Mouse (Mus musculus) limb, embryonic 12.5 days (tissue): ENCODE measurements around the gene Jmjd1c. TPM values are rescaled to one million over a fixed set of nuclear protein-coding genes. Genes with fewer than 3 reads are reported as not detected.
A peak's percentile ranks its signal among the peaks of the same experiment; 100 is the strongest.

Experiments
- ATAC-seq: fragments of 200-750 bp; cut with Nextera tagmentation; 2 replicates; pipeline ENCODE4 v1.8.0; 2017; ENCODE audit warnings: low read depth, moderate TSS enrichment; ENCODE audit not compliant: insufficient number of reproducible peaks, insufficient read depth, low FRiP score, low TSS enrichment
- H3K27ac ChIP-seq: fragments of 300-500 bp; sonication (generic); 2 replicates; pipeline ENCODE4 v1.5.1; 2016; ENCODE audit warnings: mild to moderate bottlenecking, moderate library complexity
- H3K27me3 ChIP-seq: fragments of 300-500 bp; sonication (generic); 2 replicates; pipeline ENCODE4 v1.6.1; 2016; ENCODE audit warnings: mild to moderate bottlenecking, moderate library complexity
- H3K36me3 ChIP-seq: fragments of 300-500 bp; sonication (generic); 2 replicates; pipeline ENCODE4 v1.6.1; 2016; ENCODE audit warnings: mild to moderate bottlenecking, moderate library complexity
- H3K4me1 ChIP-seq: fragments of 300-500 bp; sonication (generic); replicated peaks from 2 replicates; pipeline ENCODE4 v1.6.1; 2016
- H3K4me2 ChIP-seq: fragments of 300-500 bp; sonication (generic); 2 replicates; pipeline ENCODE4 v1.6.1; 2016; ENCODE audit warnings: mild to moderate bottlenecking, moderate library complexity
- H3K4me3 ChIP-seq: fragments of 300-500 bp; sonication (generic); replicated peaks from 2 replicates; pipeline ENCODE4 v1.5.1; 2016; ENCODE audit warnings: mild to moderate bottlenecking
- H3K9ac ChIP-seq: fragments of 300-500 bp; sonication (generic); replicated peaks from 2 replicates; pipeline ENCODE4 v1.6.1; 2016; ENCODE audit warnings: mild to moderate bottlenecking, moderate library complexity
- H3K9me3 ChIP-seq: fragments of 300-500 bp; sonication (generic); 2 replicates; pipeline ENCODE4 v1.6.1; 2016; ENCODE audit warnings: mild to moderate bottlenecking, moderate library complexity
- WGBS: fragments of 180-500 bp; shearing (Covaris S2); methylation state at CpG from one replicate; pipeline ENCODE4 v1.1.7; 2016; 5-methylcytosine and 5-hydroxymethylcytosine counted together
- polyA plus RNA-seq: library from polyadenylated mRNA; unstranded; fragments of >200 nt; fragmentation: Nextera tagmentation; extraction: Ambion mirVana; gene quantifications from 2 replicates; pipeline ENCODE4 v1.2.1, GENCODE M21; 2016

The Jmjd1c gene
- polyA plus RNA-seq, 1 experiment from 2014 or later, result 47.5 TPM

- H3K4me2 ChIP-seq, result no peak overlapping the region
- 91% methylated on average over 8 of the region's 8 CpGs for WGBS
- no peak overlapping the region for H3K27ac ChIP-seq
- no peak overlapping the region for H3K9ac ChIP-seq
- no peaks in the 10 kb centered on the region for H3K36me3 ChIP-seq
- no peaks in the 10 kb centered on the region for H3K9me3 ChIP-seq
- peaks cover 10% of the 10 kb centered on the region for H3K4me1 ChIP-seq
- no peak overlapping the region for H3K4me3 ChIP-seq
- ATAC-seq, result no peak
- H3K27me3 ChIP-seq, result no peaks in the 10 kb centered on the region
These were observed 22.3 kb upstream of the Jmjd1c start for GRCm38 (mm10) chr10:67073577-67073976.

- H3K4me3 ChIP-seq, result no peak overlapping the region
- no peaks in the 10 kb centered on the region for H3K27me3 ChIP-seq
- no peak overlapping the region for H3K4me2 ChIP-seq
- 72% methylated on average over 21 of the region's 21 CpGs for WGBS
- no peaks in the 10 kb centered on the region for H3K36me3 ChIP-seq
- no peak for ATAC-seq
- H3K27ac ChIP-seq, result no peak overlapping the region
- H3K9me3 ChIP-seq, result no peaks in the 10 kb centered on the region
- no peak overlapping the region for H3K9ac ChIP-seq
- peaks cover 13% of the 10 kb centered on the region for H3K4me1 ChIP-seq
These were observed 19.7 kb upstream of the Jmjd1c start for GRCm38 (mm10) chr10:67075931-67076878.

- Histone ChIP-seq H3K9me3 (no peaks in the 10 kb centered on the region), H3K4me3 (no peak overlapping the region), H3K27ac (no peak overlapping the region), H3K27me3 (no peaks in the 10 kb centered on the region), H3K36me3 (no peaks in the 10 kb centered on the region), H3K9ac (no peak overlapping the region), H3K4me2 (no peak overlapping the region), H3K4me1 (peaks cover 32% of the 10 kb centered on the region)
- no peak for ATAC-seq
- WGBS, result 74% methylated on average over 4 of the region's 4 CpGs
These were observed 16.9 kb upstream of the Jmjd1c start for GRCm38 (mm10) chr10:67079030-67079429.

- ATAC-seq, result no peak
- H3K9me3 ChIP-seq, result no peaks in the 10 kb centered on the region
- no peaks in the 10 kb centered on the region for H3K36me3 ChIP-seq
- H3K4me1 ChIP-seq, result peaks cover 40% of the 10 kb centered on the region
- WGBS, result 71% methylated on average over 18 of the region's 18 CpGs
- H3K4me2 ChIP-seq, result no peak overlapping the region
- H3K27ac ChIP-seq, result no peak overlapping the region
- H3K4me3 ChIP-seq, result no peak overlapping the region
- no peaks in the 10 kb centered on the region for H3K27me3 ChIP-seq
- H3K9ac ChIP-seq, result no peak overlapping the region
These were observed 14.5 kb upstream of the Jmjd1c start for GRCm38 (mm10) chr10:67081206-67082007.

GRCm38 (mm10) chr10:67082531-67082930 is 13.4 kb upstream of the Jmjd1c start:
- H3K36me3 ChIP-seq, result no peaks in the 10 kb centered on the region
- peaks cover 39% of the 10 kb centered on the region for H3K4me1 ChIP-seq
- H3K4me3 ChIP-seq, result no peak overlapping the region
- H3K9me3 ChIP-seq, result no peaks in the 10 kb centered on the region
- WGBS, result 82% methylated on average over 4 of the region's 4 CpGs
- no peak overlapping the region for H3K4me2 ChIP-seq
- no peak overlapping the region for H3K9ac ChIP-seq
- peaks cover 6% of the 10 kb centered on the region; the same call in 1 of the 2 replicates for H3K27me3 ChIP-seq
- H3K27ac ChIP-seq, result no peak overlapping the region
- ATAC-seq, result no peak

- Histone ChIP-seq H3K27me3 (peaks cover 11% of the 10 kb centered on the region; the same call in 1 of the 2 replicates), H3K9me3 (0 out of 2 replicates have a peak, but pooled peaks cover 3% of the 10 kb centered on the region), H3K27ac (peak overlapping the region; percentile 35; the same call in 1 of the 2 replicates), H3K9ac (no peak overlapping the region), H3K4me3 (no peak overlapping the region), H3K36me3 (no peaks in the 10 kb centered on the region), H3K4me2 (no peak overlapping the region), H3K4me1 (peaks cover 39% of the 10 kb centered on the region)
- WGBS, result 38% methylated on average over 10 of the region's 10 CpGs
- 0 out of 2 replicates have a peak, but pooled peaks have one; percentile 48 for ATAC-seq
These were observed 12.3 kb upstream of the Jmjd1c start for GRCm38 (mm10) chr10:67083446-67084166.

GRCm38 (mm10) chr10:67085124-67085523 is 10.8 kb upstream of the Jmjd1c start:
- H3K4me2 ChIP-seq, result no peak overlapping the region
- H3K4me3 ChIP-seq, result no peak overlapping the region
- no peak for ATAC-seq
- peaks cover 39% of the 10 kb centered on the region for H3K4me1 ChIP-seq
- no peak overlapping the region for H3K9ac ChIP-seq
- H3K27me3 ChIP-seq, result peaks cover 11% of the 10 kb centered on the region; the same call in 1 of the 2 replicates
- H3K9me3 ChIP-seq, result 0 out of 2 replicates have a peak, but pooled peaks cover 3% of the 10 kb centered on the region
- H3K36me3 ChIP-seq, result no peaks in the 10 kb centered on the region
- no peak overlapping the region for H3K27ac ChIP-seq
- 62% methylated on average over 10 of the region's 10 CpGs for WGBS

- no peak overlapping the region for H3K4me3 ChIP-seq
- WGBS, result 31% methylated on average over 7 of the region's 7 CpGs
- no peak overlapping the region for H3K4me2 ChIP-seq
- H3K36me3 ChIP-seq, result no peaks in the 10 kb centered on the region
- H3K9me3 ChIP-seq, result 0 out of 2 replicates have a peak, but pooled peaks cover 3% of the 10 kb centered on the region
- no peak overlapping the region for H3K9ac ChIP-seq
- H3K27me3 ChIP-seq, result peaks cover 11% of the 10 kb centered on the region; the same call in 1 of the 2 replicates
- H3K4me1 ChIP-seq, result peaks cover 39% of the 10 kb centered on the region
- H3K27ac ChIP-seq, result no peak overlapping the region
- ATAC-seq, result no peak
These were observed 10.0 kb upstream of the Jmjd1c start for GRCm38 (mm10) chr10:67085916-67086315.

GRCm38 (mm10) chr10:67087447-67088226 is 8.3 kb upstream of the Jmjd1c start:
- Histone ChIP-seq H3K9me3 (0 out of 2 replicates have a peak, but pooled peaks cover 3% of the 10 kb centered on the region), H3K4me3 (no peak overlapping the region), H3K27me3 (peaks cover 11% of the 10 kb centered on the region; the same call in 1 of the 2 replicates), H3K36me3 (no peaks in the 10 kb centered on the region), H3K9ac (no peak overlapping the region), H3K4me1 (peaks cover 27% of the 10 kb centered on the region), H3K4me2 (no peak overlapping the region), H3K27ac (no peak overlapping the region)
- ATAC-seq, result no peak
- WGBS, result 85% methylated on average over 5 of the region's 5 CpGs

- ATAC-seq, result no peak
- Histone ChIP-seq H3K27me3 (peaks cover 11% of the 10 kb centered on the region; the same call in 1 of the 2 replicates), H3K4me1 (peaks cover 13% of the 10 kb centered on the region), H3K27ac (no peak overlapping the region), H3K4me3 (no peak overlapping the region), H3K4me2 (no peak overlapping the region), H3K9ac (no peak overlapping the region), H3K36me3 (no peaks in the 10 kb centered on the region), H3K9me3 (0 out of 2 replicates have a peak, but pooled peaks cover 3% of the 10 kb centered on the region)
- WGBS, result 93% methylated on average over 4 of the region's 4 CpGs
These were observed 5.3 kb upstream of the Jmjd1c start for GRCm38 (mm10) chr10:67090611-67091010.
